Comparison of ENCODE assay signal across 16 mouse cellular contexts in the genomic region with DNA sequence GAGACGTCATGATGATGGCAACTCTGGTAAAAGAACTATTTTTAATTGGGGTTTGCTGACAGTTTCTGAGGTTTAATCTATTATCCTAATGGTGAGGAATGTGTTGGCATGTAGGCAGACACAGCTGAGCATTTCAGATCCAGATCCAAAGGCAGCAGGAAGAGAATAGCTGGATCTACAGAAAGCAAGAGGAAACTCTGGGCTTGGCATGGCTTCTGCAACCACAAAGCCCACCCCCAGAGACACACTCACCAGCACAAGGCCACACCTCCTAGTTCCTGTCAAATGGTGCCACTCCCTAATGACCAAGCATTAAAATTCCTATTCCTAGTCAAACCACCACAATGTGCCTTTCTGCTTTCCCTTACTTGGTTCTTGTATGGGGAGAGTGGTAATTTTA. TPM values are rescaled to one million over a fixed set of nuclear protein-coding genes. Genes with fewer than 3 reads are reported as not detected.
DNase-seq lines count a peak whose midpoint lies in the region; ATAC-seq and TF ChIP-seq lines count a peak whose summit lies in the region.
"Had no signal": no experiment of that assay in that cellular context is flagged by ENCODE, and none has a peak within 500 bp of the region (broad histone marks: within the 10 kb centered on the region; RNA-seq: fewer than 3 reads in every experiment).

No protein-coding gene starts in this region.

- ATAC-seq in heart, embryonic 11.5 days (replicated peaks; ENCODE audit: insufficient number of reproducible peaks, low FRiP score, low TSS enrichment): no peak
- 0 out of 2 replicates have a peak, but pooled peaks have one; percentile 16 for ATAC-seq in lung, postnatal 0 days
- ATAC-seq in liver, embryonic 11.5 days (replicated peaks; ENCODE audit: low FRiP score): no peak
- ATAC-seq: forebrain, embryonic 15.5 days had no signal

- H3K4me3 ChIP-seq in heart, embryonic 11.5 days (ENCODE audit: low read depth, low read length): no peak overlapping the region
- no peak overlapping the region for H3K4me3 ChIP-seq in bone marrow macrophage, adult 2 months (ENCODE audit: insufficient read depth, low read length)
- H3K4me3 ChIP-seq in lung, postnatal 0 days (ENCODE audit: low read depth, low read length): no peak overlapping the region
- H3K4me3 ChIP-seq in myocyte: no peak overlapping the region
- no peak overlapping the region for H3K4me3 ChIP-seq in liver, embryonic 11.5 days (ENCODE audit: low read depth, low read length)
- H3K4me3 ChIP-seq: forebrain, embryonic 15.5 days; neural tube, embryonic 12.5 days had no signal

- H3K4me1 ChIP-seq in heart, embryonic 11.5 days (ENCODE audit: control insufficient read depth, insufficient read depth, low read length): no peaks in the 10 kb centered on the region
- H3K4me1 ChIP-seq in bone marrow macrophage, adult 2 months (ENCODE audit: control insufficient read depth, insufficient read depth, low read length): peaks cover 9% of the 10 kb centered on the region
- H3K4me1 ChIP-seq in lung, postnatal 0 days (ENCODE audit: insufficient read depth, low read depth, low read length): no peaks in the 10 kb centered on the region
- H3K4me1 ChIP-seq in liver, embryonic 11.5 days (replicated peaks; ENCODE audit: control insufficient read depth, insufficient read depth, low read length): no peaks in the 10 kb centered on the region
- H3K4me1 ChIP-seq: forebrain, embryonic 15.5 days; neural tube, embryonic 12.5 days had no signal

- H3K27me3 ChIP-seq in heart, embryonic 11.5 days (ENCODE audit: control insufficient read depth, insufficient read depth, low read length): no peaks in the 10 kb centered on the region
- no peaks in the 10 kb centered on the region for H3K27me3 ChIP-seq in lung, postnatal 0 days (replicated peaks; ENCODE audit: insufficient read depth, low read length)
- H3K27me3 ChIP-seq in myocyte (ENCODE audit: control insufficient read depth, insufficient read depth, insufficient read length): no peaks in the 10 kb centered on the region
- H3K27me3 ChIP-seq in liver, embryonic 11.5 days (replicated peaks; ENCODE audit: control insufficient read depth, insufficient read depth, low read length): no peaks in the 10 kb centered on the region
- H3K27me3 ChIP-seq: forebrain, embryonic 15.5 days; neural tube, embryonic 12.5 days had no signal

- H3K36me3 ChIP-seq in heart, embryonic 11.5 days (ENCODE audit: control insufficient read depth, insufficient read depth, low read length): no peaks in the 10 kb centered on the region
- no peaks in the 10 kb centered on the region for H3K36me3 ChIP-seq in lung, postnatal 0 days (ENCODE audit: insufficient read depth, low read length)
- H3K36me3 ChIP-seq in myocyte (ENCODE audit: control insufficient read depth, insufficient read depth): no peaks in the 10 kb centered on the region
- no peaks in the 10 kb centered on the region for H3K36me3 ChIP-seq in liver, embryonic 11.5 days (ENCODE audit: control insufficient read depth, insufficient read depth, low read length)
- H3K36me3 ChIP-seq: forebrain, embryonic 15.5 days; neural tube, embryonic 12.5 days had no signal

- H3K79me2 ChIP-seq in myocyte (ENCODE audit: control insufficient read depth, insufficient read depth): no peaks in the 10 kb centered on the region

- H3ac ChIP-seq in myocyte (ENCODE audit: control insufficient read depth, insufficient read length): no peak overlapping the region

- TF ChIP-seq POLR2A in bone marrow macrophage, adult 2 months (IDR thresholded peaks at IDR 0.05; ENCODE audit: borderline replicate concordance, low read depth, low read length): no peak
- no peak for TF ChIP-seq POLR2A in myocyte (IDR thresholded peaks at IDR 0.05; ENCODE audit: insufficient read length, low read depth)

- no peaks in the 10 kb centered on the region for H3K9me3 ChIP-seq in heart, embryonic 11.5 days (replicated peaks; ENCODE audit: control insufficient read depth, low read length)
- H3K9me3 ChIP-seq in lung, postnatal 0 days (ENCODE audit: low read length): no peaks in the 10 kb centered on the region
- no peaks in the 10 kb centered on the region for H3K9me3 ChIP-seq in liver, embryonic 11.5 days (ENCODE audit: control insufficient read depth, low read length)
- H3K9me3 ChIP-seq: forebrain, embryonic 15.5 days; neural tube, embryonic 12.5 days had no signal

- DNase-seq in heart, adult 11 months: peak; percentile 95
- peak; percentile 38 for DNase-seq in lung, postnatal 0 days (ENCODE audit: low spot score)
- no peak for DNase-seq in liver, embryonic 11.5 days (ENCODE audit: low spot score)
- no peak for DNase-seq in right cerebral cortex, adult 2 months (ENCODE audit: low spot score in 2 of 2)
- no peak for DNase-seq in layer of hippocampus, postnatal 10 days (ENCODE audit: low spot score in 2 of 2)
- DNase-seq: B cell, adult 2 months; cerebellum, postnatal 25 days; gastrocnemius, postnatal 14 days; kidney, postnatal 10 days; retina, postnatal 1 day had no signal

- H3K4me2 ChIP-seq in heart, embryonic 11.5 days: no peak overlapping the region
- no peak overlapping the region for H3K4me2 ChIP-seq in lung, postnatal 0 days (replicated peaks; ENCODE audit: low read depth, low read length)
- peak overlapping the region; percentile 16 for H3K4me2 ChIP-seq in myocyte (ENCODE audit: low read depth)
- H3K4me2 ChIP-seq in liver, embryonic 11.5 days: no peak overlapping the region
- H3K4me2 ChIP-seq: forebrain, embryonic 15.5 days; midbrain, embryonic 11.5 days; neural tube, embryonic 12.5 days had no signal

- no peak overlapping the region for H3K9ac ChIP-seq in heart, embryonic 11.5 days (ENCODE audit: low read depth, low read length)
- no peak overlapping the region for H3K9ac ChIP-seq in lung, postnatal 0 days (replicated peaks; ENCODE audit: low read depth)
- H3K9ac ChIP-seq in liver, embryonic 11.5 days (ENCODE audit: low read depth, low read length): no peak overlapping the region
- H3K9ac ChIP-seq: forebrain, embryonic 15.5 days; neural tube, embryonic 12.5 days had no signal

- no peak for TF ChIP-seq EP300 in lung, postnatal 0 days (IDR thresholded peaks at IDR 0.05)

- no peak overlapping the region for H3K27ac ChIP-seq in heart, embryonic 11.5 days (ENCODE audit: low read depth, low read length)
- H3K27ac ChIP-seq in bone marrow macrophage, adult 2 months (ENCODE audit: insufficient read depth, low read depth, low read length): peak overlapping the region; percentile 40
- H3K27ac ChIP-seq in lung, postnatal 0 days (ENCODE audit: low read length): no peak overlapping the region
- no peak overlapping the region for H3K27ac ChIP-seq in liver, embryonic 11.5 days (ENCODE audit: low read depth, low read length)
- H3K27ac ChIP-seq: forebrain, embryonic 15.5 days; neural tube, embryonic 12.5 days had no signal

- WGBS in heart, embryonic 11.5 days (ENCODE audit: insufficient replicate concordance): 77% methylated on average over 1 of the region's 1 CpGs
- 74% methylated on average over 1 of the region's 1 CpGs for WGBS in lung, postnatal 0 days
- WGBS in liver, embryonic 11.5 days: 76% methylated on average over 1 of the region's 1 CpGs

- TF ChIP-seq CTCF in bone marrow macrophage, adult 2 months (IDR thresholded peaks at IDR 0.05; ENCODE audit: low read depth, low read length): no peak
- TF ChIP-seq CTCF in lung, postnatal 0 days (IDR thresholded peaks at IDR 0.05): no peak

TF ChIP-seq in myocyte, 11 proteins besides CTCF, POLR2A, EP300 and RAD21:
- TF ChIP-seq MYOG (IDR thresholded peaks at IDR 0.05; ENCODE audit: control insufficient read depth in 1 of 3, insufficient read depth in 1 of 3, insufficient read length in 2 of 3, low read depth in 2 of 3) (peak in 2 of 3 experiments; percentile 37 to 85), MYOD1 (IDR thresholded peaks at IDR 0.05; ENCODE audit: control insufficient read depth in 1 of 3, insufficient read length in 2 of 3, low read depth in 2 of 3) (peak in 1 of 3 experiments; percentile 40), MAX (IDR thresholded peaks at IDR 0.05; ENCODE audit: low read depth) (no peak), TCF3 (IDR thresholded peaks at IDR 0.05; ENCODE audit: insufficient read length, low read depth) (no peak)

RNA-seq across cellular contexts. Expression of a gene that starts 30.0 kb away (rescaled TPM):
- 30.5 and 31.1 TPM in 2 replicates for polyA plus RNA-seq in heart, embryonic 11.5 days (2014; fragmentation: Nextera tagmentation; extraction: Ambion mirVana)
- polyA plus RNA-seq in bone marrow macrophage, adult 2 months (2012; ENCODE audit: insufficient read depth, insufficient read length, missing spikeins): 26.9 and 32.4 TPM in 2 replicates
- polyA plus RNA-seq in lung, postnatal 0 days (2015; fragmentation: Nextera tagmentation; extraction: Ambion mirVana): 25.6 and 27.2 TPM in 2 replicates
- polyA plus RNA-seq in myocyte (2012; fragmentation: generic; extraction: Trizol): 8.3 TPM
- 47.4 and 54.5 TPM in 2 replicates for polyA plus RNA-seq in liver, embryonic 11.5 days (2014; fragmentation: Nextera tagmentation; extraction: Ambion mirVana)
- 10 to 100 TPM; 17.3 to 25.8 TPM for total RNA-seq in layer of hippocampus, postnatal 10 days (2021)

RNA-seq across cellular contexts. Expression of a gene that starts 30.1 kb away (rescaled TPM):
- 8.9 and 9.9 TPM in 2 replicates for polyA plus RNA-seq in heart, embryonic 11.5 days (2014; fragmentation: Nextera tagmentation; extraction: Ambion mirVana)
- polyA plus RNA-seq in bone marrow macrophage, adult 2 months (2012; ENCODE audit: insufficient read depth, insufficient read length, missing spikeins): 12.5 and 14.4 TPM in 2 replicates
- 5.8 and 6.1 TPM in 2 replicates for polyA plus RNA-seq in lung, postnatal 0 days (2015; fragmentation: Nextera tagmentation; extraction: Ambion mirVana)
- 2.2 TPM for polyA plus RNA-seq in myocyte (2012; fragmentation: generic; extraction: Trizol)
- 13.0 and 13.4 TPM in 2 replicates for polyA plus RNA-seq in liver, embryonic 11.5 days (2014; fragmentation: Nextera tagmentation; extraction: Ambion mirVana)
- total RNA-seq in layer of hippocampus, postnatal 10 days (2021): 1 to 10 TPM; 5.6 to 6.3 TPM

Comparison
In these comparisons a context has a peak if more than half of its experiments do, and no peak if none do; other contexts are left out.
1. DNase-seq: peak in heart, adult 11 months (single experiment) and lung, postnatal 0 days (single experiment); none in liver, embryonic 11.5 days (single experiment), right cerebral cortex, adult 2 months (0 of 2) and layer of hippocampus, postnatal 10 days (0 of 2).